Mouse (Mus musculus) mature B cell (primary cell): ENCODE measurements around the gene Tmem185b.

Experiments used
- in situ Hi-C: fragments of 300-500 bp; cut with MboI; formaldehyde crosslinking; loops from 2 replicates; pipeline ENCODE4 v1.14.3; 2019

Gene Tmem185b

GRCm38 (mm10) chr1:119525689-119526591 lies at the start of gene Tmem185b:
Gene Tmem185b (plus strand): TSS chr1:119526160.
- in situ Hi-C loops: no loop called here

GRCm38 (mm10) chr1:119476905-119477353 lies 49.0 kb upstream of the Tmem185b start:
- in situ Hi-C loops: no loop called here

GRCm38 (mm10) chr1:119479641-119480040 lies 46.3 kb upstream of the Tmem185b start:
- in situ Hi-C loops: no loop called here

GRCm38 (mm10) chr1:119480678-119481077 lies 45.3 kb upstream of the Tmem185b start:
- in situ Hi-C loops: no loop called here

- in situ Hi-C loops: no loop called here
Observed at GRCm38 (mm10) chr1:119481205-119481932, 44.6 kb upstream of the Tmem185b start.

- in situ Hi-C loops: no loop called here
Observed at GRCm38 (mm10) chr1:119482891-119483290, 43.1 kb upstream of the Tmem185b start.

- in situ Hi-C loops: no loop called here
Observed at GRCm38 (mm10) chr1:119484457-119484856, 41.5 kb upstream of the Tmem185b start.

GRCm38 (mm10) chr1:119485825-119486224 lies 40.1 kb upstream of the Tmem185b start:
- in situ Hi-C loops: no loop called here

- in situ Hi-C loops: no loop called here
Observed at GRCm38 (mm10) chr1:119487917-119488590, 37.9 kb upstream of the Tmem185b start.

- in situ Hi-C loops: no loop called here
Observed at GRCm38 (mm10) chr1:119490765-119491164, 35.2 kb upstream of the Tmem185b start.

GRCm38 (mm10) chr1:119492097-119492496 lies 33.9 kb upstream of the Tmem185b start:
- in situ Hi-C loops: no loop called here

GRCm38 (mm10) chr1:119492505-119492904 lies 33.5 kb upstream of the Tmem185b start:
- in situ Hi-C loops: no loop called here

- in situ Hi-C loops: no loop called here
Observed at GRCm38 (mm10) chr1:119494024-119494711, 31.8 kb upstream of the Tmem185b start.

- in situ Hi-C loops: no loop called here
Observed at GRCm38 (mm10) chr1:119494712-119495395, 31.1 kb upstream of the Tmem185b start.

- in situ Hi-C loops: no loop called here
Observed at GRCm38 (mm10) chr1:119495396-119495775, 30.6 kb upstream of the Tmem185b start.

GRCm38 (mm10) chr1:119497346-119498004 lies 28.5 kb upstream of the Tmem185b start:
- in situ Hi-C loops: no loop called here

- in situ Hi-C loops: no loop called here
Observed at GRCm38 (mm10) chr1:119498536-119499231, 27.3 kb upstream of the Tmem185b start.

- in situ Hi-C loops: no loop called here
Observed at GRCm38 (mm10) chr1:119499456-119499855, 26.5 kb upstream of the Tmem185b start.

GRCm38 (mm10) chr1:119501881-119502280 lies 24.1 kb upstream of the Tmem185b start:
- in situ Hi-C loops: no loop called here

GRCm38 (mm10) chr1:119502729-119503128 lies 23.2 kb upstream of the Tmem185b start:
- in situ Hi-C loops: no loop called here
